Mouse (Mus musculus) thymus, postnatal 25 days (tissue): ENCODE results near the gene Cdk15.

Experiments
- DNase-seq: peaks from one replicate; pipeline ENCODE4 v3.0.0; 2022

Cdk15 gene

GRCm38 (mm10) chr1:59380926-59381325, 124.2 kb downstream of the Cdk15 start:
- DNase-seq = no peak

- DNase-seq = no peak
Observed at GRCm38 (mm10) chr1:59381483-59381882, 124.8 kb downstream of the Cdk15 start.

GRCm38 (mm10) chr1:59382516-59382915, 125.8 kb downstream of the Cdk15 start:
- no peak for DNase-seq

- no peak for DNase-seq
Observed at GRCm38 (mm10) chr1:59383049-59383610, 126.4 kb downstream of the Cdk15 start.

- no peak for DNase-seq
Observed at GRCm38 (mm10) chr1:59384400-59384799, 127.7 kb downstream of the Cdk15 start.

GRCm38 (mm10) chr1:59385641-59386040, 128.9 kb downstream of the Cdk15 start:
- no peak for DNase-seq

GRCm38 (mm10) chr1:59387542-59388314, 131.0 kb downstream of the Cdk15 start:
- no peak for DNase-seq

- DNase-seq = no peak
Observed at GRCm38 (mm10) chr1:59389181-59389580, 132.5 kb downstream of the Cdk15 start.

- no peak for DNase-seq
Observed at GRCm38 (mm10) chr1:59391736-59392135, 135.0 kb downstream of the Cdk15 start.

- no peak for DNase-seq
Observed at GRCm38 (mm10) chr1:59394072-59394471, 137.4 kb downstream of the Cdk15 start.

- DNase-seq = no peak
Observed at GRCm38 (mm10) chr1:59394616-59395015, 137.9 kb downstream of the Cdk15 start.

- no peak for DNase-seq
Observed at GRCm38 (mm10) chr1:59395992-59396391, 139.3 kb downstream of the Cdk15 start.

GRCm38 (mm10) chr1:59399554-59400325, 143.0 kb downstream of the Cdk15 start:
- no peak for DNase-seq

GRCm38 (mm10) chr1:59401253-59401652, 144.5 kb downstream of the Cdk15 start:
- no peak for DNase-seq
